Mouse (Mus musculus): ENCODE data around the gene Btbd9. TPM values are rescaled to one million over a fixed set of nuclear protein-coding genes. Genes with fewer than 3 reads are reported as not detected.

Btbd9 gene
- total and polyA plus RNA-seq, 3 experiments = 24.7 to 33.8 TPM; not detected in 1

GRCm38 (mm10) chr17:30244651-30245307 lies 331.5 kb downstream of the Btbd9 start:
- no peak for DNase-seq (ENCODE audit: low read depth, low spot score)
- Histone ChIP-seq H3K27ac (ENCODE audit: control insufficient read depth, low read depth, low read length) (no peak overlapping the region), H3K79me2 (ENCODE audit: control insufficient read depth, insufficient read depth, low read length, poor library complexity) (no peaks in the 10 kb centered on the region), H3K9me3 (replicated peaks; ENCODE audit: insufficient read depth, low read length) (no peaks in the 10 kb centered on the region), H3K4me3 (ENCODE audit: control insufficient read depth in 1 of 2, insufficient read depth in 1 of 2, low read depth in 2 of 2, low read length in 2 of 2) (no peak overlapping the region), H3K27me3 (ENCODE audit: control insufficient read depth in 1 of 2, insufficient read depth in 2 of 2, low read length in 2 of 2) (no peaks in the 10 kb centered on the region), H3K9ac (ENCODE audit: control insufficient read depth, low read depth, low read length, poor library complexity, severe bottlenecking) (no peak overlapping the region), H3K36me3 (ENCODE audit: control insufficient read depth in 1 of 2, insufficient read depth in 2 of 2, low read length in 2 of 2) (no peaks in the 10 kb centered on the region), H3K4me1 (ENCODE audit: control insufficient read depth in 1 of 2, insufficient read depth in 2 of 2, low read length in 2 of 2) (peaks cover 0 to 7% of the 10 kb centered on the region in 2 experiments; a peak in 1 of 4 replicates)
- TF ChIP-seq NRF1 (IDR thresholded peaks at IDR 0.05; ENCODE audit: insufficient read depth, low read depth, low read length, poor library complexity, severe bottlenecking) = no peak
- no peak for TF ChIP-seq TBP (IDR thresholded peaks at IDR 0.05; ENCODE audit: low read depth, low read length)
- TF ChIP-seq USF1 (IDR thresholded peaks at IDR 0.05; ENCODE audit: low read depth, low read length) = no peak
- TF ChIP-seq RAD21 (IDR thresholded peaks at IDR 0.05; ENCODE audit: low read depth, low read length) = no peak
- TF ChIP-seq TAL1 (IDR thresholded peaks at IDR 0.05; ENCODE audit: low read length) = no peak
- no peak for TF ChIP-seq GATA1 (IDR thresholded peaks at IDR 0.05; ENCODE audit: low read depth, low read length)

- no peak overlapping the region for H3K4me3 ChIP-seq (ENCODE audit: control insufficient read depth in 1 of 2, insufficient read depth in 1 of 2, low read depth in 2 of 2, low read length in 2 of 2)
- no peak overlapping the region for H3K27ac ChIP-seq (ENCODE audit: control insufficient read depth, low read depth, low read length)
- no peak overlapping the region for H3K9ac ChIP-seq (ENCODE audit: control insufficient read depth, low read depth, low read length, poor library complexity, severe bottlenecking)
- no peak for TF ChIP-seq SMC3 (IDR thresholded peaks at IDR 0.05; ENCODE audit: low read depth, low read length)
- TF ChIP-seq ZC3H11A (IDR thresholded peaks at IDR 0.05; ENCODE audit: low read depth, low read length) = no peak
- TF ChIP-seq MYC (IDR thresholded peaks at IDR 0.05; ENCODE audit: low read depth, low read length) = no peak
- TF ChIP-seq MXI1 (IDR thresholded peaks at IDR 0.05; ENCODE audit: low read depth, low read length) = no peak
- no peak for TF ChIP-seq POLR2AphosphoS2 (IDR thresholded peaks at IDR 0.05; ENCODE audit: low read length)
- TF ChIP-seq RAD21 (IDR thresholded peaks at IDR 0.05; ENCODE audit: low read depth, low read length) = no peak; the same call in 1 of the 2 replicates
- TF ChIP-seq ETS1 (IDR thresholded peaks at IDR 0.05; ENCODE audit: low read depth, low read length) = no peak
- TF ChIP-seq TCF12 (IDR thresholded peaks at IDR 0.05; ENCODE audit: low read depth, low read length) = no peak
- TF ChIP-seq MAX (IDR thresholded peaks at IDR 0.05; ENCODE audit: low read length) = no peak
- no peak for TF ChIP-seq MEF2A (IDR thresholded peaks at IDR 0.05; ENCODE audit: extremely low read depth, insufficient replicate concordance, low read depth, low read length, poor library complexity, severe bottlenecking)
- no peak for TF ChIP-seq NRF1 (IDR thresholded peaks at IDR 0.05; ENCODE audit: insufficient read depth, low read depth, low read length, poor library complexity, severe bottlenecking)
- TF ChIP-seq CHD1 (IDR thresholded peaks at IDR 0.05; ENCODE audit: low read depth, low read length) = no peak
- TF ChIP-seq CTCF (IDR thresholded peaks at IDR 0.05 in 2 of 3, conservative IDR thresholded peaks at IDR 0.05 in 1 of 3; ENCODE audit: control insufficient read depth in 1 of 3, insufficient read depth in 1 of 3, low read depth in 2 of 3, low read length in 3 of 3, poor library complexity in 1 of 3, severe bottlenecking in 1 of 3) = no peak
- no peak for TF ChIP-seq RCOR1 (IDR thresholded peaks at IDR 0.05; ENCODE audit: low read depth, low read length)
- no peak for TF ChIP-seq MYB (IDR thresholded peaks at IDR 0.05; ENCODE audit: low read depth, low read length)
- TF ChIP-seq POLR2AphosphoS5 (IDR thresholded peaks at IDR 0.05; ENCODE audit: borderline replicate concordance, low read depth, low read length) = no peak
- no peak for TF ChIP-seq POLR2A (IDR thresholded peaks at IDR 0.05; ENCODE audit: control insufficient read depth in 1 of 2, insufficient read depth in 1 of 2, low read depth in 1 of 2, low read length in 2 of 2, poor library complexity in 1 of 2)
- no peak for TF ChIP-seq USF2 (IDR thresholded peaks at IDR 0.05; ENCODE audit: borderline replicate concordance in 1 of 2, insufficient read depth in 1 of 2, low read depth in 1 of 2, low read length in 2 of 2)
- no peaks in the 10 kb centered on the region for H3K36me3 ChIP-seq (ENCODE audit: control insufficient read depth in 1 of 2, insufficient read depth in 2 of 2, low read length in 2 of 2)
- DNase-seq (ENCODE audit: low read depth, low spot score) = no peak
- H3K79me2 ChIP-seq (ENCODE audit: control insufficient read depth, insufficient read depth, low read length, poor library complexity) = no peaks in the 10 kb centered on the region
- H3K4me1 ChIP-seq (ENCODE audit: control insufficient read depth in 1 of 2, insufficient read depth in 2 of 2, low read length in 2 of 2) = peaks cover 0 to 7% of the 10 kb centered on the region in 2 experiments; a peak in 1 of 4 replicates
- no peaks in the 10 kb centered on the region for H3K9me3 ChIP-seq (replicated peaks; ENCODE audit: insufficient read depth, low read length)
- no peaks in the 10 kb centered on the region for H3K27me3 ChIP-seq (ENCODE audit: control insufficient read depth in 1 of 2, insufficient read depth in 2 of 2, low read length in 2 of 2)
Observed at GRCm38 (mm10) chr17:30243540-30243939, 332.7 kb downstream of the Btbd9 start.

Data from MEL (cell line).